Mouse (Mus musculus) kidney, embryonic 16.5 days (tissue): ENCODE measurements around the gene Klhl15. TPM values are rescaled to one million over a fixed set of nuclear protein-coding genes. Genes with fewer than 3 reads are reported as not detected.
"Not testable (repeated sequence)": the region's sequence is repeated elsewhere in the genome, so short reads cannot be mapped to it uniquely, and the experiment has no call there.

Experiments
- ATAC-seq: fragments of 200-750 bp; cut with Nextera tagmentation; 2 replicates; pipeline ENCODE4 v1.8.0; 2017; ENCODE audit warnings: moderate TSS enrichment; ENCODE audit not compliant: low FRiP score, low TSS enrichment
- H3K27ac ChIP-seq: fragments of 300-500 bp; sonication (generic); 2 replicates; pipeline ENCODE4 v1.5.1; 2014; ENCODE audit warnings: low read length
- H3K27me3 ChIP-seq: fragments of 300-500 bp; sonication (generic); 2 replicates; pipeline ENCODE4 v1.6.1; 2014; ENCODE audit warnings: low read length, control low read depth, mixed read lengths; ENCODE audit not compliant: insufficient read depth
- H3K36me3 ChIP-seq: fragments of 300-500 bp; sonication (generic); 2 replicates; pipeline ENCODE4 v1.6.1; 2014; ENCODE audit warnings: low read length, control low read depth, mixed read lengths; ENCODE audit not compliant: insufficient read depth
- H3K4me1 ChIP-seq: fragments of 300-500 bp; sonication (generic); 2 replicates; pipeline ENCODE4 v1.6.1; 2014; ENCODE audit warnings: low read length, control low read depth, mixed read lengths; ENCODE audit not compliant: insufficient read depth
- H3K4me2 ChIP-seq: fragments of 300-500 bp; sonication (generic); replicated peaks from 2 replicates; pipeline ENCODE4 v1.6.1; 2014; ENCODE audit warnings: low read depth, low read length
- H3K4me3 ChIP-seq: fragments of 300-500 bp; sonication (generic); 2 replicates; pipeline ENCODE4 v1.5.1; 2014; ENCODE audit warnings: mild to moderate bottlenecking, low read length
- H3K9ac ChIP-seq: fragments of 300-500 bp; sonication (generic); replicated peaks from 2 replicates; pipeline ENCODE4 v1.6.1; 2014; ENCODE audit warnings: low read length
- H3K9me3 ChIP-seq: fragments of 300-500 bp; sonication (generic); 2 replicates; pipeline ENCODE4 v1.6.1; 2016; ENCODE audit warnings: low read length, control low read depth
- WGBS: fragments of 180-500 bp; shearing (Covaris S2); extraction: QIAGEN DNeasy Blood & Tissue Kit; methylation state at CpG from one replicate; pipeline ENCODE4 v1.1.7; 2014; 5-methylcytosine and 5-hydroxymethylcytosine counted together
- polyA plus RNA-seq: library from polyadenylated mRNA; unstranded; fragments of >200 nt; fragmentation: Nextera tagmentation; extraction: Ambion mirVana; gene quantifications from 2 replicates; pipeline ENCODE4 v1.2.1, GENCODE M21; 2015

Gene Klhl15
- polyA plus RNA-seq: 7.0 and 8.6 TPM in 2 replicates

DNA sequence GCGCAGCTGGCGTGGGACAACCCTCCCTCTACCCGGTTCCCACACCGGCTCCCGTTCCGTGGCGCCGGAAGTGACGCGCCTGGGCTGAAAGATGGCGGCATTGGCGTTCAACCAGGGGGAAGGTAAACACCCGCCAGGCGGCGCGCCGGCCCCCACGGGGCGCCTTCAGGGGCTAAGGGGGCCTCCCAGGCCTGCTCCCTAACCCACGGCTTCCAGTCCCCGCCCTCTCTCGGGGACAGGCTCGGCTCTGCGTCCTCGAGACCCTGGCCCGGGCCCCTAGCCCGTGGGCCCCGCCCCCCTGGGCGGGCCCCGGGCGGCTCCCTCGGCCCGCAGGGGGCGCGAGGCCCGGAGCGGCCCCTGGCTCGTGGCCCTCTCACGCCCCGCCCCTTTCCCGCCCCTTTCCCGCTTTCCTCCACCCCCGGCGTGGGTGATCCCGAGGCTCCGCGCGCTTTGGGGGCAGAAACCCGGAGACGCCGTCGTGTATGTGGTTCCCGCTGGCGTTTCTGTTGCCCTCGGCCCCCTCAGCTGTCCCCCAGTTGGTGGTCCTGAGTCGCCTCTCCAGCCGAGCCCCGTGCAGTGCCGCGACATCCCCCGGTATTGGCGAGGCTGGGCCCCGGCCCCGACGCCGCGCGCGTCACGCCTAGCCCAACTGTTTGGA lies at the start of gene Klhl15:
TSS of gene Klhl15 (plus strand) at position 68 of the 658 bp plus-strand sequence.
- peak within 1 kb of the TSS; percentile 71 for H3K9ac ChIP-seq
- peak within 1 kb of the TSS; percentile 68 for H3K4me3 ChIP-seq
- 13% methylated on average over 36 of the region's 70 CpGs for WGBS
- no peaks in the 10 kb centered on the region for H3K9me3 ChIP-seq
- no peaks in the 10 kb centered on the region for H3K4me1 ChIP-seq
- peak within 1 kb of the TSS; percentile 88 for H3K27ac ChIP-seq
- H3K27me3 ChIP-seq: peaks cover 43% of the 10 kb centered on the region
- peak within 1 kb of the TSS; percentile 61 for H3K4me2 ChIP-seq
- ATAC-seq: peak; percentile 99
- H3K36me3 ChIP-seq: 0 out of 2 replicates have a peak, but pooled peaks cover 2% of the 10 kb centered on the region

GRCm38 (mm10) chrX:94185156-94185555 lies 49.2 kb upstream of the Klhl15 start:
- no peak overlapping the region for H3K4me2 ChIP-seq
- H3K4me3 ChIP-seq: no peak overlapping the region
- 42% methylated on average over 1 of the region's 1 CpGs for WGBS
- no peaks in the 10 kb centered on the region for H3K4me1 ChIP-seq
- H3K27ac ChIP-seq: no peak overlapping the region
- no peaks in the 10 kb centered on the region for H3K9me3 ChIP-seq
- no peak for ATAC-seq
- H3K27me3 ChIP-seq: peaks cover 11% of the 10 kb centered on the region
- no peaks in the 10 kb centered on the region for H3K36me3 ChIP-seq
- no peak overlapping the region for H3K9ac ChIP-seq

DNA sequence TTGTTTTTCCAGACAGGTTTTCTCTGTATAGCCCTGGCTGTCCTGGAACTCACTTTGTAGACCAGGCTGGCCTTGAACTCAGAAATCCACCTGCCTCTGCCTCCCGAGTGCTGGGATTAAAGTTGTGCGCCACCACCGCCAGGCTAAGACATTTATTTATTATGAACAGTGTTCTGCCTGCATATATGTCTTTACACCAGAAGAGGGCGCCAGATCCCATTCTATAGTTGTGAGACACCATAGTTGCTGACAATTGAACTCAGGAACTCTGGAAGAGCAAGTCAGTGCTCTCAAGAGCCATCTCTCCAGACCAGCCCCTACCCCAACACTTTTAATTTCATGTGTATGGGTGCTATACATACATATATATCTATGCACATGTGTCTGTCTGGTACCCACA lies 40.5 kb upstream of the Klhl15 start:
- H3K9me3 ChIP-seq, H3K27ac ChIP-seq, H3K27me3 ChIP-seq, ATAC-seq, H3K4me3 ChIP-seq, H3K9ac ChIP-seq, H3K4me2 ChIP-seq, H3K4me1 ChIP-seq: not testable (repeated sequence)
- 72% methylated on average over 4 of the region's 4 CpGs for WGBS
- peaks cover 49% of the 10 kb centered on the region for H3K36me3 ChIP-seq

DNA sequence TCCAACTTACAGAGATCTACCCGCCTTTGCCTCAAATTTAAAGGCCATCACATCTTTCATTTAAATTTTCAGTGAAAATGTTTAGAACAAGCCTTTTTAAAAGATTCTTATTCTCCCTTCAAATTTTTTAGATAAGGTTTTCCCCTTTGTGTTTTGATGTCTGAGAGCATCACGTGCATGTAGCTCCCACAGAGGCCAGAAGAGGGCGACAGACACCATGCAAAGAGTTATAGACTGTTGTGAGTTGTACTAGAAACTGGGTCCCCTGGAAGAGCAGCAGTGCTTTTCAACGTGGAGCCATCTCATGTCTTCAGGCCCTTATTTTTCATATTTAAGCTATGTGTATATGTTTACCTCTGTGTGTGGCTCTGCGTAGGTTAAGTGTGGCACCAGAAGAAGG lies 36.6 kb upstream of the Klhl15 start:
- Histone ChIP-seq H3K36me3 (peaks cover 77% of the 10 kb centered on the region), H3K4me2 (no peak overlapping the region), H3K27me3 (no peaks in the 10 kb centered on the region), H3K9me3 (0 out of 2 replicates have a peak, but pooled peaks cover 3% of the 10 kb centered on the region), H3K4me1 (no peaks in the 10 kb centered on the region), H3K4me3 (no peak overlapping the region), H3K27ac (no peak overlapping the region), H3K9ac (no peak overlapping the region)
- ATAC-seq: no peak
- WGBS: 81% methylated on average over 5 of the region's 5 CpGs

DNA sequence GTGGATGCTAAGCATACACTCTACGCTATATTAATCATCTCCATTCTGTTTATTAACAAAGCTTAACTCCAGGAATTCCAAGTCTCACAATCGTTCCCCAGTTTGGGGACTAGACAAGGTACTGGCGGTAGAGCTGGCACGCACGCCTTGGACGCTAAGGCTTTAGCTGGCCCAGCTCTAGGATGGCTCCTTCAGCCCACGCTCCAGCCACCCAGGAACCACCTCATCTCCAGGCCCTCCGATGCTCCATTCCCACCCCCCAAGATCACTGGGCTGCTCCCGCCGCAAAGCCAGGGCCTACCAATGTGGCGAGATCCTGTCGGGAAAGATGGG lies 22.2 kb upstream of the Klhl15 start:
- peak overlapping the region; percentile 86 for H3K9ac ChIP-seq
- peak; percentile 76 for ATAC-seq
- WGBS: under 1% methylated on average over 12 of the region's 12 CpGs

GRCm38 (mm10) chrX:94212597-94213321 lies 21.6 kb upstream of the Klhl15 start, which contains the start of gene Eif2s3x:
Gene Eif2s3x, minus strand, starts transcription at chrX:94212862.
- Histone ChIP-seq H3K27ac (peak within 1 kb of the TSS; percentile 82), H3K27me3 (no peaks in the 10 kb centered on the region), H3K4me1 (0 out of 2 replicates have a peak, but pooled peaks cover 3% of the 10 kb centered on the region), H3K36me3 (peaks cover 18% of the 10 kb centered on the region), H3K4me2 (peak within 1 kb of the TSS; percentile 75), H3K4me3 (peak within 1 kb of the TSS; percentile 90), H3K9ac (peak within 1 kb of the TSS; percentile 86), H3K9me3 (no peaks in the 10 kb centered on the region)
- under 1% methylated on average over 51 of the region's 52 CpGs for WGBS
- peak; percentile 95 for ATAC-seq

More for the DNA sequence above, 22.2 kb upstream of the Klhl15 start:
- Histone ChIP-seq H3K4me2 (peak overlapping the region; percentile 75), H3K9me3 (no peaks in the 10 kb centered on the region), H3K4me3 (peak overlapping the region; percentile 90), H3K36me3 (peaks cover 23% of the 10 kb centered on the region), H3K27me3 (no peaks in the 10 kb centered on the region), H3K27ac (peak overlapping the region; percentile 78), H3K4me1 (0 out of 2 replicates have a peak, but pooled peaks cover 3% of the 10 kb centered on the region)

DNA sequence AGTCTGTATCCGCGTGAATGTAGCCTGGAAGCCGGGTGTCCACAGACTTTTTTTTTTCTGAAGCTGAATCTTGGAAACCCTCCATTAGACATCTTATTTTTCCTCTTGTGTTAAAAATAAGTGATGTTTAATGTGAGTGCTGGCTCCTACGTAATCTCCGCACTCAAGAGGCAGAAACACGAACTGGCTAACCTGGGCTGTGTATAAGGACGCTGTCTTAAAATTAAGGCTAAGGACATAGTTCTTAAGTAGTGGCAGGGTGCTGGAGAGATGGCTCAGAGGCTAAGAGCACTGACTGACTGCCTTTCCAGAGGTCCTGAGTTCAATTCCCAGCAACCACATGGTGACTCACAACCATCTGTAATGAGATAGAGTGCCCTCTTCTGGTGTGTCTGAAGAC lies 21.0 kb upstream of the Klhl15 start:
- peak overlapping the region; percentile 60; the same call in 1 of the 2 replicates for H3K9ac ChIP-seq
- H3K36me3 ChIP-seq: peaks cover 12% of the 10 kb centered on the region
- peak overlapping the region; percentile 52 for H3K4me2 ChIP-seq
- H3K27me3 ChIP-seq: no peaks in the 10 kb centered on the region
- H3K4me1 ChIP-seq: 0 out of 2 replicates have a peak, but pooled peaks cover 3% of the 10 kb centered on the region
- peak; percentile 25; the same call in 1 of the 2 replicates for ATAC-seq
- peak overlapping the region; percentile 90 for H3K4me3 ChIP-seq
- 13% methylated on average over 7 of the region's 7 CpGs for WGBS
- H3K27ac ChIP-seq: peak overlapping the region; percentile 82; the same call in 1 of the 2 replicates
- no peaks in the 10 kb centered on the region for H3K9me3 ChIP-seq

DNA sequence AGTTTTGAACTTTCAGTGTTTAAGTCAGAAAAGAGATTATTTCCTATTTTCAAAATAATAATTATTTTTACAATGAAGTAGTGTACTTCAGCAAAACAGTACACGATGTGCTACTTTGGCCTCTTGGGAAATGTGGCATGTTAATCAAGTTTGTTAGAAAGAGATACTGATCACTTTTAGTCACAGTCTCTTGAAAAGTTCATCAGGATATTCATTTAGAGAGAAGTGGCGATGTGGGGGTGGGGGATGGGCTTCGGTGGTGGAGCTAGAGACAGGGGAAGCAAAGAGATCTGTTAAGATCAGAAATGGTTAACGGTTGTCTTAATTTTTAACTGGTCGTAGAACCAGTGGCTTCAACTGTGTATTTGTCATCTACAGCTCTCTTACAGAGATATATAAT lies 967 bp upstream of the Klhl15 start:
- H3K36me3 ChIP-seq: no peaks in the 10 kb centered on the region
- H3K27me3 ChIP-seq: peaks cover 39% of the 10 kb centered on the region
- no peak overlapping the region for H3K4me3 ChIP-seq
- WGBS: 45% methylated on average over 5 of the region's 5 CpGs
- H3K4me1 ChIP-seq: no peaks in the 10 kb centered on the region
- no peak overlapping the region for H3K9ac ChIP-seq
- H3K9me3 ChIP-seq: no peaks in the 10 kb centered on the region
- H3K4me2 ChIP-seq: no peak overlapping the region
- no peak for ATAC-seq
- no peak overlapping the region for H3K27ac ChIP-seq

DNA sequence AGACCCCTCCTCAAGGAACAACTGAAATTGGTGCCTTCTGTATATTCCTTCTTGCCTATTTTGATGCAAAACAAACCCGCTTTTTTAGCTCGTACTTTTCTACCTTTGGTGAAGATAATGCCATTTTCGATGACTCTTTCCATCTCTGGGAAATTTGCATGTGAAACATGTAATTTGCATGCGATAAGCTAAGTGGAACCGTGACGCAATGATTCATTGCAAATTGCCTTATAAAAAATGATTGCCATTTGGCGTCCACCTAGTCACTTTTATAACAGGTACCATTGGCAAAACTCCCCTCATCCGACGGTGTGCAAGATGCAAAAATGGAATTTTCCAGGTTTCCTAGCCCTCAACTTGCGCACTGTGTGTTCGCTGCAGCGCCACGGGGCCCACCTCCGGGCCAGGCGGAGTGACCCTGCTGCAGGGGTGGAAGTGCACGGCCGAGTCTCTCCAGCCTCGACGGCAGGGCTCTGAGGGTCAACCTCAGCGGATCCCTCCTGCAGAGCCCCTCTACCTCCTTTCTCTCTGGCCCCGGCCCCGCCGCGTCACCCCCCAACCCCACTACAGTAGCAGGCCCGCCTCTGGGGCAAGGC lies 365 bp upstream of the Klhl15 start:
- WGBS: 16% methylated on average over 24 of the region's 25 CpGs
- Histone ChIP-seq H3K4me2 (peak overlapping the region; percentile 61), H3K36me3 (0 out of 2 replicates have a peak, but pooled peaks cover 2% of the 10 kb centered on the region), H3K9me3 (no peaks in the 10 kb centered on the region), H3K27me3 (peaks cover 42% of the 10 kb centered on the region), H3K4me3 (peak overlapping the region; percentile 68), H3K4me1 (no peaks in the 10 kb centered on the region), H3K27ac (peak overlapping the region; percentile 88), H3K9ac (peak overlapping the region; percentile 71)
- no peak for ATAC-seq
